11 mouse cellular contexts compared by ENCODE assay signal in genomic region chr6:86318855-86319254, GRCm38 (mm10). TPM values are rescaled to one million over a fixed set of nuclear protein-coding genes. Genes with fewer than 3 reads are reported as not detected.
DNase-seq lines count a peak whose midpoint lies in the region; ATAC-seq and TF ChIP-seq lines count a peak whose summit lies in the region.
"Had no signal": no experiment of that assay in that cellular context is flagged by ENCODE, and none has a peak within 500 bp of the region (broad histone marks: within the 10 kb centered on the region; RNA-seq: fewer than 3 reads in every experiment).

No protein-coding gene starts in this region.

- H3K27me3 ChIP-seq in midbrain, embryonic 16.5 days (ENCODE audit: control insufficient read depth, insufficient read depth, low read depth, low read length), result no peaks in the 10 kb centered on the region
- H3K27me3 ChIP-seq in midbrain, embryonic 11.5 days (ENCODE audit: control insufficient read depth, insufficient read depth, low read length), result no peaks in the 10 kb centered on the region; the same call in 1 of the 2 replicates
- no peaks in the 10 kb centered on the region for H3K27me3 ChIP-seq in stomach, postnatal 0 days (ENCODE audit: control insufficient read depth, insufficient read depth, low read length)
- no peaks in the 10 kb centered on the region for H3K27me3 ChIP-seq in kidney, embryonic 15.5 days
- no peaks in the 10 kb centered on the region for H3K27me3 ChIP-seq in forebrain, embryonic 15.5 days
- H3K27me3 ChIP-seq: forebrain, embryonic 13.5 days; neural tube, embryonic 12.5 days had no signal

- peak; percentile 90 for ATAC-seq in frontal cortex, adult (ENCODE audit: low TSS enrichment)
- ATAC-seq in midbrain, embryonic 16.5 days, result no peak
- no peak for ATAC-seq in midbrain, embryonic 11.5 days (ENCODE audit: low FRiP score)
- ATAC-seq in stomach, postnatal 0 days (ENCODE audit: low FRiP score, low TSS enrichment), result peak; percentile 95
- ATAC-seq in kidney, embryonic 15.5 days (replicated peaks; ENCODE audit: low FRiP score), result no peak
- no peak for ATAC-seq in forebrain, embryonic 15.5 days (replicated peaks)
- ATAC-seq: forebrain, embryonic 13.5 days had no signal

- no peak overlapping the region for H3K27ac ChIP-seq in midbrain, embryonic 16.5 days (ENCODE audit: low read length)
- H3K27ac ChIP-seq in midbrain, embryonic 11.5 days (ENCODE audit: low read depth, low read length), result no peak overlapping the region
- H3K27ac ChIP-seq in stomach, postnatal 0 days (replicated peaks), result peak overlapping the region; percentile 20; the same call in 1 of the 2 replicates
- no peak overlapping the region for H3K27ac ChIP-seq in kidney, embryonic 15.5 days
- H3K27ac ChIP-seq in forebrain, embryonic 15.5 days (replicated peaks), result no peak overlapping the region
- H3K27ac ChIP-seq: forebrain, embryonic 13.5 days; neural tube, embryonic 12.5 days had no signal

- no peaks in the 10 kb centered on the region for H3K36me3 ChIP-seq in midbrain, embryonic 16.5 days (ENCODE audit: control insufficient read depth, insufficient read depth, low read length)
- no peaks in the 10 kb centered on the region for H3K36me3 ChIP-seq in midbrain, embryonic 11.5 days (ENCODE audit: control insufficient read depth, insufficient read depth, low read length)
- no peaks in the 10 kb centered on the region for H3K36me3 ChIP-seq in stomach, postnatal 0 days (ENCODE audit: control insufficient read depth, insufficient read depth, low read length)
- no peaks in the 10 kb centered on the region for H3K36me3 ChIP-seq in kidney, embryonic 15.5 days
- no peaks in the 10 kb centered on the region for H3K36me3 ChIP-seq in forebrain, embryonic 15.5 days
- H3K36me3 ChIP-seq: neural tube, embryonic 12.5 days had no signal

- no peak for DNase-seq in frontal cortex, postnatal 10 days (ENCODE audit: low spot score in 2 of 2)
- no peak for DNase-seq in midbrain, embryonic 11.5 days (ENCODE audit: low spot score, missing footprints)
- DNase-seq in cerebellum, adult 9-11 months, result peak; percentile 7
- peak; percentile 76 for DNase-seq in stomach, postnatal 0 days (ENCODE audit: low spot score)
- DNase-seq: thymus, postnatal 14 days had no signal

- 87% methylated on average over 4 of the region's 4 CpGs for WGBS in midbrain, embryonic 16.5 days
- 84% methylated on average over 4 of the region's 4 CpGs for whole genome bisulfite sequencing in midbrain, embryonic 11.5 days
- 32% methylated on average over 4 of the region's 4 CpGs for WGBS in stomach, postnatal 0 days
- 59% methylated on average over 4 of the region's 4 CpGs for WGBS in kidney, embryonic 15.5 days
- WGBS in forebrain, embryonic 15.5 days, result 82% methylated on average over 4 of the region's 4 CpGs

- no peak overlapping the region for H3K4me3 ChIP-seq in midbrain, embryonic 16.5 days (ENCODE audit: low read depth, low read length)
- H3K4me3 ChIP-seq in midbrain, embryonic 11.5 days (ENCODE audit: low read depth, low read length), result no peak overlapping the region
- no peak overlapping the region for H3K4me3 ChIP-seq in stomach, postnatal 0 days (ENCODE audit: low read depth, low read length)
- no peak overlapping the region for H3K4me3 ChIP-seq in kidney, embryonic 15.5 days (replicated peaks)
- H3K4me3 ChIP-seq in forebrain, embryonic 15.5 days, result no peak overlapping the region
- H3K4me3 ChIP-seq: forebrain, embryonic 13.5 days; neural tube, embryonic 12.5 days had no signal

- TF ChIP-seq EP300 in stomach, postnatal 0 days (optimal IDR thresholded peaks at IDR 0.05), result no peak

- TF ChIP-seq CTCF in stomach, postnatal 0 days (IDR thresholded peaks at IDR 0.05; ENCODE audit: low read depth), result no peak

- no peaks in the 10 kb centered on the region for H3K4me1 ChIP-seq in midbrain, embryonic 16.5 days (ENCODE audit: control insufficient read depth, insufficient read depth, low read length)
- H3K4me1 ChIP-seq in midbrain, embryonic 11.5 days (ENCODE audit: control insufficient read depth, insufficient read depth, low read length), result no peaks in the 10 kb centered on the region
- no peaks in the 10 kb centered on the region for H3K4me1 ChIP-seq in stomach, postnatal 0 days (replicated peaks; ENCODE audit: control insufficient read depth, insufficient read depth)
- peaks cover 3% of the 10 kb centered on the region; the same call in 1 of the 2 replicates for H3K4me1 ChIP-seq in kidney, embryonic 15.5 days
- no peaks in the 10 kb centered on the region for H3K4me1 ChIP-seq in forebrain, embryonic 15.5 days
- H3K4me1 ChIP-seq: forebrain, embryonic 13.5 days; neural tube, embryonic 12.5 days had no signal

- H3K4me2 ChIP-seq in midbrain, embryonic 16.5 days (ENCODE audit: low read length), result no peak overlapping the region
- H3K4me2 ChIP-seq in midbrain, embryonic 11.5 days, result no peak overlapping the region
- no peak overlapping the region for H3K4me2 ChIP-seq in stomach, postnatal 0 days (replicated peaks; ENCODE audit: low read depth)
- no peak overlapping the region for H3K4me2 ChIP-seq in kidney, embryonic 15.5 days
- no peak overlapping the region for H3K4me2 ChIP-seq in forebrain, embryonic 15.5 days (replicated peaks)
- H3K4me2 ChIP-seq: forebrain, embryonic 13.5 days; neural tube, embryonic 12.5 days had no signal

- no peaks in the 10 kb centered on the region; the same call in 1 of the 2 replicates for H3K9me3 ChIP-seq in midbrain, embryonic 16.5 days (replicated peaks; ENCODE audit: control insufficient read depth, low read length, poor library complexity, severe bottlenecking)
- H3K9me3 ChIP-seq in midbrain, embryonic 11.5 days (ENCODE audit: control insufficient read depth, low read length), result no peaks in the 10 kb centered on the region
- no peaks in the 10 kb centered on the region for H3K9me3 ChIP-seq in stomach, postnatal 0 days (ENCODE audit: control insufficient read depth, low read length)
- no peaks in the 10 kb centered on the region for H3K9me3 ChIP-seq in kidney, embryonic 15.5 days (replicated peaks)
- no peaks in the 10 kb centered on the region for H3K9me3 ChIP-seq in forebrain, embryonic 15.5 days
- H3K9me3 ChIP-seq: forebrain, embryonic 13.5 days had no signal

- 0 out of 2 replicates have a peak overlapping the region, but pooled peaks have one; percentile 14 for H3K9ac ChIP-seq in midbrain, embryonic 16.5 days (ENCODE audit: low read depth, low read length)
- H3K9ac ChIP-seq in midbrain, embryonic 11.5 days (ENCODE audit: low read length), result no peak overlapping the region
- H3K9ac ChIP-seq in stomach, postnatal 0 days (ENCODE audit: low read length), result no peak overlapping the region
- no peak overlapping the region for H3K9ac ChIP-seq in kidney, embryonic 15.5 days
- H3K9ac ChIP-seq in forebrain, embryonic 15.5 days (replicated peaks), result no peak overlapping the region
- H3K9ac ChIP-seq: forebrain, embryonic 13.5 days; neural tube, embryonic 12.5 days had no signal

RNA-seq across cellular contexts. Expression of gene Fam136a, which starts 46.6 kb away (rescaled TPM):
- polyA plus RNA-seq in midbrain, embryonic 16.5 days (2015; fragmentation: Nextera tagmentation; extraction: Ambion mirVana), result 120 and 124 TPM in 2 replicates
- polyA plus RNA-seq in midbrain, embryonic 11.5 days (2014; fragmentation: Nextera tagmentation; extraction: Ambion mirVana), result 147 and 152 TPM in 2 replicates
- 72.1 and 74.8 TPM in 2 replicates for polyA plus RNA-seq in stomach, postnatal 0 days (2015; fragmentation: Nextera tagmentation; extraction: Ambion mirVana)
- polyA plus RNA-seq in kidney, embryonic 15.5 days (2015; fragmentation: Nextera tagmentation; extraction: Ambion mirVana), result 145 and 148 TPM in 2 replicates
- polyA plus RNA-seq in forebrain, embryonic 15.5 days (2015; fragmentation: Nextera tagmentation; extraction: Ambion mirVana), result 119 and 123 TPM in 2 replicates

RNA-seq across cellular contexts. Expression of gene Snrpg, which starts 52.2 kb away (rescaled TPM):
- 280 and 327 TPM in 2 replicates for polyA plus RNA-seq in midbrain, embryonic 16.5 days (2015; fragmentation: Nextera tagmentation; extraction: Ambion mirVana)
- polyA plus RNA-seq in midbrain, embryonic 11.5 days (2014; fragmentation: Nextera tagmentation; extraction: Ambion mirVana), result 658 and 748 TPM in 2 replicates
- 242 and 277 TPM in 2 replicates for polyA plus RNA-seq in stomach, postnatal 0 days (2015; fragmentation: Nextera tagmentation; extraction: Ambion mirVana)
- 665 and 702 TPM in 2 replicates for polyA plus RNA-seq in kidney, embryonic 15.5 days (2015; fragmentation: Nextera tagmentation; extraction: Ambion mirVana)
- polyA plus RNA-seq in forebrain, embryonic 15.5 days (2015; fragmentation: Nextera tagmentation; extraction: Ambion mirVana), result 510 and 573 TPM in 2 replicates

Comparison
In these comparisons a context has a peak if more than half of its experiments do, and no peak if none do; other contexts are left out.
1. ATAC-seq: peak in frontal cortex, adult (single experiment) and stomach, postnatal 0 days (single experiment); none in midbrain, embryonic 16.5 days (single experiment), midbrain, embryonic 11.5 days (single experiment), kidney, embryonic 15.5 days (single experiment) and forebrain, embryonic 15.5 days (single experiment).
2. DNase-seq: peak in cerebellum, adult 9-11 months (single experiment) and stomach, postnatal 0 days (single experiment); none in frontal cortex, postnatal 10 days (0 of 2) and midbrain, embryonic 11.5 days (single experiment).